Mouse (Mus musculus): ENCODE measurements around the gene Tmem123. TPM values are rescaled to one million over a fixed set of nuclear protein-coding genes. Genes with fewer than 3 reads are reported as not detected.

Tmem123 gene
- polyA plus RNA-seq, 1 experiment from 2014 or later: 23.0 TPM

- Histone ChIP-seq H3K27ac (ENCODE audit: low read length) (no peak overlapping the region), H3K4me2 (ENCODE audit: low read length) (no peak overlapping the region), H3K4me1 (replicated peaks; ENCODE audit: control insufficient read depth, insufficient read depth, low read length) (peaks cover 6% of the 10 kb centered on the region), H3K9me3 (ENCODE audit: control insufficient read depth, low read length) (no peaks in the 10 kb centered on the region), H3K27me3 (replicated peaks; ENCODE audit: control insufficient read depth, insufficient read depth, low read length) (no peaks in the 10 kb centered on the region), H3K4me3 (replicated peaks; ENCODE audit: low read length) (no peak overlapping the region), H3K9ac (replicated peaks; ENCODE audit: low read depth, low read length) (no peak overlapping the region), H3K36me3 (ENCODE audit: control insufficient read depth, insufficient read depth) (no peaks in the 10 kb centered on the region)
- WGBS: 81% methylated on average over 2 of the region's 2 CpGs
- no peak for ATAC-seq
Observed at GRCm38 (mm10) chr9:7772361-7772760, 8.5 kb downstream of the Tmem123 start.

DNA sequence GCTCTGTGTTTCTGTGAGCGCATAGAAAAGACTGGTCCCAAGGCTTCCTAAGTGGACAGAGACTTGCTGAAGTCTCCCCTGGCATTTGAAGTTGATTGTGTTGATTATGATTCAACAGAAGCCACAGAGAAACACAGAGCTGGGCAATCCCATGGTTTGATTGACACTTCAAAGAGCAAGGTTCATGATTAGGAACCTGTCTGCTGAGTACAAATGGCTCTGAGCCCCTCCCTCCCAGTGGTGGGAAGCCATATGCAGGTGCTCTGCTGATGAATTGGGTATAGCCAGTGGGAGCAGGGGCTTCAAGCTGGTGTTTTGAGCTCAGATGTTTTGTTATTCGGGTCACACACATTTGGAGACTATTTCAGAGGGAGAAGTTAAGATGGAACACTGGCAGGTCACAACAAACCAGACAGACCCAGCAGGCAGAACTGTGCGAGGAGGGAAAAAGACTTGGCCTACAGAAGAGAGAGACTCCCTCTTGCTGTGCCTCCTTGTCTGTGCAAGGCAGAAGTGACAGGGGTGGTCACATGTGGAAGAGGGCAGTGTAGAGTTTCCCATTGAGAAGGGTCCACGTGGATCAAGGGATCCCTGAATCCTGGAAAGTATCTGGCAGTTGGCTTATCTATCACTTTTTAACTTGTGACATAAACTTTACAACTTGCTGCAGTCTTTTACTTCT, 9.1 kb downstream of the Tmem123 start:
- Histone ChIP-seq H3K4me3 (replicated peaks; ENCODE audit: low read length) (no peak overlapping the region), H3K9ac (replicated peaks; ENCODE audit: low read depth, low read length) (no peak overlapping the region), H3K27ac (ENCODE audit: low read length) (no peak overlapping the region), H3K27me3 (replicated peaks; ENCODE audit: control insufficient read depth, insufficient read depth, low read length) (no peaks in the 10 kb centered on the region), H3K4me1 (replicated peaks; ENCODE audit: control insufficient read depth, insufficient read depth, low read length) (peaks cover under 1% of the 10 kb centered on the region), H3K4me2 (ENCODE audit: low read length) (no peak overlapping the region), H3K9me3 (ENCODE audit: control insufficient read depth, low read length) (no peaks in the 10 kb centered on the region), H3K36me3 (ENCODE audit: control insufficient read depth, insufficient read depth) (no peaks in the 10 kb centered on the region)
- 70% methylated on average over 4 of the region's 4 CpGs for WGBS
- no peak for ATAC-seq

GRCm38 (mm10) chr9:7773686-7774085, 9.8 kb downstream of the Tmem123 start:
- H3K9ac ChIP-seq (replicated peaks; ENCODE audit: low read depth, low read length): no peak overlapping the region
- no peak overlapping the region for H3K4me3 ChIP-seq (replicated peaks; ENCODE audit: low read length)
- H3K27ac ChIP-seq (ENCODE audit: low read length): no peak overlapping the region
- H3K4me2 ChIP-seq (ENCODE audit: low read length): no peak overlapping the region
- H3K4me1 ChIP-seq (replicated peaks; ENCODE audit: control insufficient read depth, insufficient read depth, low read length): no peaks in the 10 kb centered on the region
- H3K36me3 ChIP-seq (ENCODE audit: control insufficient read depth, insufficient read depth): no peaks in the 10 kb centered on the region
- no peaks in the 10 kb centered on the region for H3K27me3 ChIP-seq (replicated peaks; ENCODE audit: control insufficient read depth, insufficient read depth, low read length)
- H3K9me3 ChIP-seq (ENCODE audit: control insufficient read depth, low read length): no peaks in the 10 kb centered on the region
- WGBS: 94% methylated on average over 5 of the region's 5 CpGs
- ATAC-seq: no peak

GRCm38 (mm10) chr9:7774538-7774937, 10.7 kb downstream of the Tmem123 start:
- Histone ChIP-seq H3K9me3 (ENCODE audit: control insufficient read depth, low read length) (no peaks in the 10 kb centered on the region), H3K36me3 (ENCODE audit: control insufficient read depth, insufficient read depth) (no peaks in the 10 kb centered on the region), H3K4me1 (replicated peaks; ENCODE audit: control insufficient read depth, insufficient read depth, low read length) (no peaks in the 10 kb centered on the region), H3K9ac (replicated peaks; ENCODE audit: low read depth, low read length) (no peak overlapping the region), H3K4me2 (ENCODE audit: low read length) (no peak overlapping the region), H3K27me3 (replicated peaks; ENCODE audit: control insufficient read depth, insufficient read depth, low read length) (no peaks in the 10 kb centered on the region), H3K27ac (ENCODE audit: low read length) (no peak overlapping the region), H3K4me3 (replicated peaks; ENCODE audit: low read length) (no peak overlapping the region)
- no peak for ATAC-seq
- 92% methylated on average over 10 of the region's 10 CpGs for WGBS

DNA sequence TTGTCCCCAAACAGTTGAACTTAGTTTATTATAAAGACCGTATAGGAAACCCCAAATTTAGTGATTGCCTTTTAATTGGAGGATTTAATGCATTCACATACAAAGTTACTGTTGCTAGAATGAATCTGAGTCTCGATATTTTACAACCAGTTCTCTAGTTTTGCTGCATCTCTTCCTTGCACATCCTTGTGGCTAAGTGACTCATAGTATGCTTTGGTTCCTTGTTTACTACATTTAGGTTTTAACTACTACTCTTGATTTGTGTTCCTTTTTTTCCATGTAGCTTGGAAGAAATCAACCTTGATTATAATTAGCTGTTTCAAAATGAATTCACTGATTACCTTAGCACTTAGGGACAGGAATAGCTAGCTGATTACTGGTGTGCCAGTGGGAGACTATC, 11.2 kb downstream of the Tmem123 start:
- H3K9me3 ChIP-seq (ENCODE audit: control insufficient read depth, low read length): no peaks in the 10 kb centered on the region
- no peak overlapping the region for H3K4me3 ChIP-seq (replicated peaks; ENCODE audit: low read length)
- no peak for ATAC-seq
- no peak overlapping the region for H3K27ac ChIP-seq (ENCODE audit: low read length)
- 90% methylated on average over 2 of the region's 2 CpGs for WGBS
- no peaks in the 10 kb centered on the region for H3K36me3 ChIP-seq (ENCODE audit: control insufficient read depth, insufficient read depth)
- no peak overlapping the region for H3K9ac ChIP-seq (replicated peaks; ENCODE audit: low read depth, low read length)
- H3K4me1 ChIP-seq (replicated peaks; ENCODE audit: control insufficient read depth, insufficient read depth, low read length): no peaks in the 10 kb centered on the region
- no peak overlapping the region for H3K4me2 ChIP-seq (ENCODE audit: low read length)
- no peaks in the 10 kb centered on the region for H3K27me3 ChIP-seq (replicated peaks; ENCODE audit: control insufficient read depth, insufficient read depth, low read length)

GRCm38 (mm10) chr9:7775986-7776385, 12.1 kb downstream of the Tmem123 start:
- no peak overlapping the region for H3K9ac ChIP-seq (replicated peaks; ENCODE audit: low read depth, low read length)
- no peaks in the 10 kb centered on the region for H3K4me1 ChIP-seq (replicated peaks; ENCODE audit: control insufficient read depth, insufficient read depth, low read length)
- no peak overlapping the region for H3K27ac ChIP-seq (ENCODE audit: low read length)
- ATAC-seq: no peak
- no peaks in the 10 kb centered on the region for H3K9me3 ChIP-seq (ENCODE audit: control insufficient read depth, low read length)
- 87% methylated on average over 3 of the region's 3 CpGs for WGBS
- no peak overlapping the region for H3K4me2 ChIP-seq (ENCODE audit: low read length)
- no peak overlapping the region for H3K4me3 ChIP-seq (replicated peaks; ENCODE audit: low read length)
- H3K36me3 ChIP-seq (ENCODE audit: control insufficient read depth, insufficient read depth): no peaks in the 10 kb centered on the region
- H3K27me3 ChIP-seq (replicated peaks; ENCODE audit: control insufficient read depth, insufficient read depth, low read length): no peaks in the 10 kb centered on the region

GRCm38 (mm10) chr9:7776940-7777339, 13.1 kb downstream of the Tmem123 start:
- H3K27me3 ChIP-seq (replicated peaks; ENCODE audit: control insufficient read depth, insufficient read depth, low read length): no peaks in the 10 kb centered on the region
- no peak overlapping the region for H3K4me2 ChIP-seq (ENCODE audit: low read length)
- no peaks in the 10 kb centered on the region for H3K9me3 ChIP-seq (ENCODE audit: control insufficient read depth, low read length)
- no peak overlapping the region for H3K4me3 ChIP-seq (replicated peaks; ENCODE audit: low read length)
- no peaks in the 10 kb centered on the region for H3K36me3 ChIP-seq (ENCODE audit: control insufficient read depth, insufficient read depth)
- WGBS: 100% methylated on average over 1 of the region's 1 CpGs
- H3K27ac ChIP-seq (ENCODE audit: low read length): no peak overlapping the region
- H3K4me1 ChIP-seq (replicated peaks; ENCODE audit: control insufficient read depth, insufficient read depth, low read length): no peaks in the 10 kb centered on the region
- no peak for ATAC-seq
- H3K9ac ChIP-seq (replicated peaks; ENCODE audit: low read depth, low read length): no peak overlapping the region

DNA sequence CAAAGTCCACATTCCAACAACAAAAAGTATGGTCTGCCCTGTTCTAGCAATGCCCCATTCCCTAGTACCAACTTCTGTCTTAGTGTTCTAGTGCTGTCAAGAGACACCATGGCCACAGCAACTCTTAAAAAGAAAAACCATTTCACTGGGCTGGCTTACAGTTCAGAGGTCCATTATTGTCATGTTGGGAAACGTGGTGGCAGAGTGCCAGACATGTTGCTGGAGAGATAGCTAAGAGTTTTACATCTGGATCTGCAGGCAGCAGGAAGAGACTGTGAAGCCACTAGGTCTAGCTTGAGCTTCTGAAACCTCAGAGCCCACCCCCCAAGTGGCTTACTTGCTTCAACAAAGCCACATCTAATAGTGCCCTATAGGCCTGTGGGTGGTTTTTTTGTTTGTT, 13.8 kb downstream of the Tmem123 start:
- no peak for ATAC-seq
- Histone ChIP-seq H3K4me3 (replicated peaks; ENCODE audit: low read length) (no peak overlapping the region), H3K9me3 (ENCODE audit: control insufficient read depth, low read length) (no peaks in the 10 kb centered on the region), H3K27ac (ENCODE audit: low read length) (no peak overlapping the region), H3K27me3 (replicated peaks; ENCODE audit: control insufficient read depth, insufficient read depth, low read length) (no peaks in the 10 kb centered on the region), H3K9ac (replicated peaks; ENCODE audit: low read depth, low read length) (no peak overlapping the region), H3K4me1 (replicated peaks; ENCODE audit: control insufficient read depth, insufficient read depth, low read length) (no peaks in the 10 kb centered on the region), H3K4me2 (ENCODE audit: low read length) (no peak overlapping the region), H3K36me3 (ENCODE audit: control insufficient read depth, insufficient read depth) (no peaks in the 10 kb centered on the region)
- WGBS: 74% methylated on average over 1 of the region's 1 CpGs

GRCm38 (mm10) chr9:7778771-7779170, 14.9 kb downstream of the Tmem123 start:
- ATAC-seq: no peak
- Histone ChIP-seq H3K4me1 (replicated peaks; ENCODE audit: control insufficient read depth, insufficient read depth, low read length) (peaks cover 2% of the 10 kb centered on the region), H3K4me2 (ENCODE audit: low read length) (no peak overlapping the region), H3K9me3 (ENCODE audit: control insufficient read depth, low read length) (no peaks in the 10 kb centered on the region), H3K9ac (replicated peaks; ENCODE audit: low read depth, low read length) (no peak overlapping the region), H3K27ac (ENCODE audit: low read length) (no peak overlapping the region), H3K4me3 (replicated peaks; ENCODE audit: low read length) (no peak overlapping the region), H3K27me3 (replicated peaks; ENCODE audit: control insufficient read depth, insufficient read depth, low read length) (no peaks in the 10 kb centered on the region), H3K36me3 (ENCODE audit: control insufficient read depth, insufficient read depth) (no peaks in the 10 kb centered on the region)
- WGBS: 84% methylated on average over 7 of the region's 7 CpGs

GRCm38 (mm10) chr9:7779786-7780185, 15.9 kb downstream of the Tmem123 start:
- H3K27ac ChIP-seq (ENCODE audit: low read length): no peak overlapping the region
- no peaks in the 10 kb centered on the region for H3K36me3 ChIP-seq (ENCODE audit: control insufficient read depth, insufficient read depth)
- H3K9me3 ChIP-seq (ENCODE audit: control insufficient read depth, low read length): no peaks in the 10 kb centered on the region
- H3K27me3 ChIP-seq (replicated peaks; ENCODE audit: control insufficient read depth, insufficient read depth, low read length): no peaks in the 10 kb centered on the region
- H3K4me1 ChIP-seq (replicated peaks; ENCODE audit: control insufficient read depth, insufficient read depth, low read length): peaks cover 11% of the 10 kb centered on the region
- 95% methylated on average over 4 of the region's 4 CpGs for WGBS
- H3K4me3 ChIP-seq (replicated peaks; ENCODE audit: low read length): no peak overlapping the region
- ATAC-seq: no peak
- H3K4me2 ChIP-seq (ENCODE audit: low read length): no peak overlapping the region
- H3K9ac ChIP-seq (replicated peaks; ENCODE audit: low read depth, low read length): no peak overlapping the region

Measured in forebrain, embryonic 16.5 days (tissue).